Mouse (Mus musculus): ENCODE results near the gene Slit1. TPM values are rescaled to one million over a fixed set of nuclear protein-coding genes. Genes with fewer than 3 reads are reported as not detected.

Gene Slit1
- polyA plus RNA-seq, 1 experiment from 2014 or later = 18.0 TPM

GRCm38 (mm10) chr19:41597170-41597894, 146.1 kb downstream of the Slit1 start:
- no peak for DNase-seq (ENCODE audit: low spot score)
- Histone ChIP-seq H3K36me3 (peaks cover 22% of the 10 kb centered on the region), H3K27me3 (ENCODE audit: insufficient read depth, poor library complexity, severe bottlenecking) (no peaks in the 10 kb centered on the region), H3K4me3 (no peak overlapping the region), H3K9me3 (no peaks in the 10 kb centered on the region), H3K27ac (no peak overlapping the region), H3K4me1 (replicated peaks) (peaks cover 8% of the 10 kb centered on the region)
- WGBS = 87% methylated on average over 6 of the region's 6 CpGs

- H3K4me1 ChIP-seq (replicated peaks) = peaks cover 3% of the 10 kb centered on the region; the same call in 1 of the 2 replicates
- 81% methylated on average over 12 of the region's 12 CpGs for WGBS
- H3K36me3 ChIP-seq = 0 out of 2 replicates have a peak, but pooled peaks cover under 1% of the 10 kb centered on the region
- H3K9me3 ChIP-seq = no peaks in the 10 kb centered on the region
- no peak for DNase-seq (ENCODE audit: low spot score)
- no peak overlapping the region for H3K27ac ChIP-seq
- no peak overlapping the region for H3K4me3 ChIP-seq
- H3K27me3 ChIP-seq (ENCODE audit: insufficient read depth, poor library complexity, severe bottlenecking) = no peaks in the 10 kb centered on the region
Observed at GRCm38 (mm10) chr19:41591808-41592207, 151.7 kb downstream of the Slit1 start.

- Histone ChIP-seq H3K27me3 (ENCODE audit: insufficient read depth, poor library complexity, severe bottlenecking) (no peaks in the 10 kb centered on the region), H3K4me3 (no peak overlapping the region), H3K36me3 (peaks cover 21% of the 10 kb centered on the region), H3K9me3 (no peaks in the 10 kb centered on the region), H3K4me1 (replicated peaks) (peaks cover 3% of the 10 kb centered on the region; the same call in 1 of the 2 replicates), H3K27ac (no peak overlapping the region)
- 85% methylated on average over 8 of the region's 8 CpGs for WGBS
- no peak for DNase-seq (ENCODE audit: low spot score)
Observed at GRCm38 (mm10) chr19:41589681-41590080, 153.8 kb downstream of the Slit1 start.

- Histone ChIP-seq H3K27ac (no peak overlapping the region; the same call in 1 of the 2 replicates), H3K36me3 (peaks cover 28% of the 10 kb centered on the region), H3K9me3 (no peaks in the 10 kb centered on the region), H3K4me1 (replicated peaks) (peaks cover 3% of the 10 kb centered on the region; the same call in 1 of the 2 replicates), H3K27me3 (ENCODE audit: insufficient read depth, poor library complexity, severe bottlenecking) (no peaks in the 10 kb centered on the region), H3K4me3 (no peak overlapping the region)
- DNase-seq (ENCODE audit: low spot score) = no peak
- WGBS = 85% methylated on average over 7 of the region's 7 CpGs
Observed at GRCm38 (mm10) chr19:41589026-41589425, 154.4 kb downstream of the Slit1 start.

GRCm38 (mm10) chr19:41587431-41588222, 155.8 kb downstream of the Slit1 start:
- 89% methylated on average over 20 of the region's 20 CpGs for WGBS
- peaks cover 3% of the 10 kb centered on the region; the same call in 1 of the 2 replicates for H3K4me1 ChIP-seq (replicated peaks)
- H3K36me3 ChIP-seq = peaks cover 42% of the 10 kb centered on the region
- no peaks in the 10 kb centered on the region for H3K27me3 ChIP-seq (ENCODE audit: insufficient read depth, poor library complexity, severe bottlenecking)
- no peaks in the 10 kb centered on the region for H3K9me3 ChIP-seq
- H3K4me3 ChIP-seq = no peak overlapping the region
- no peak overlapping the region for H3K27ac ChIP-seq
- no peak for DNase-seq (ENCODE audit: low spot score)

GRCm38 (mm10) chr19:41586752-41587151, 156.7 kb downstream of the Slit1 start:
- Histone ChIP-seq H3K4me3 (no peak overlapping the region), H3K9me3 (no peaks in the 10 kb centered on the region), H3K4me1 (replicated peaks) (peaks cover 3% of the 10 kb centered on the region; the same call in 1 of the 2 replicates), H3K36me3 (peaks cover 51% of the 10 kb centered on the region), H3K27me3 (ENCODE audit: insufficient read depth, poor library complexity, severe bottlenecking) (no peaks in the 10 kb centered on the region), H3K27ac (no peak overlapping the region)
- 96% methylated on average over 10 of the region's 10 CpGs for WGBS
- no peak for DNase-seq (ENCODE audit: low spot score)

- Histone ChIP-seq H3K27me3 (ENCODE audit: insufficient read depth, poor library complexity, severe bottlenecking) (no peaks in the 10 kb centered on the region), H3K9me3 (no peaks in the 10 kb centered on the region), H3K27ac (no peak overlapping the region), H3K4me3 (no peak overlapping the region), H3K36me3 (peaks cover 55% of the 10 kb centered on the region), H3K4me1 (replicated peaks) (no peaks in the 10 kb centered on the region)
- WGBS = 96% methylated on average over 5 of the region's 5 CpGs
- no peak for DNase-seq (ENCODE audit: low spot score)
Observed at GRCm38 (mm10) chr19:41582918-41583514, 160.4 kb downstream of the Slit1 start.

- H3K27ac ChIP-seq = no peak within 1 kb of the TSS
- H3K4me3 ChIP-seq = no peak within 1 kb of the TSS
- no peaks in the 10 kb centered on the region for H3K27me3 ChIP-seq (ENCODE audit: insufficient read depth, poor library complexity, severe bottlenecking)
- H3K9me3 ChIP-seq = no peaks in the 10 kb centered on the region
- H3K4me1 ChIP-seq (replicated peaks) = no peaks in the 10 kb centered on the region
- peaks cover 55% of the 10 kb centered on the region for H3K36me3 ChIP-seq
- no peak for DNase-seq (ENCODE audit: low spot score)
- WGBS = 95% methylated on average over 23 of the region's 23 CpGs
Observed at GRCm38 (mm10) chr19:41581706-41582420, 161.6 kb downstream of the Slit1 start, which contains the start of gene Gm340. Gene Gm340, plus strand, starts transcription at chr19:41582370.

GRCm38 (mm10) chr19:41579311-41579920, 164.0 kb downstream of the Slit1 start:
- H3K9me3 ChIP-seq = no peaks in the 10 kb centered on the region
- H3K4me1 ChIP-seq (replicated peaks) = no peaks in the 10 kb centered on the region
- H3K27me3 ChIP-seq (ENCODE audit: insufficient read depth, poor library complexity, severe bottlenecking) = no peaks in the 10 kb centered on the region
- DNase-seq (ENCODE audit: low spot score) = no peak
- peaks cover 30% of the 10 kb centered on the region for H3K36me3 ChIP-seq
- no peak overlapping the region for H3K4me3 ChIP-seq
- 89% methylated on average over 4 of the region's 4 CpGs for WGBS
- H3K27ac ChIP-seq = no peak overlapping the region

GRCm38 (mm10) chr19:41577576-41577975, 165.9 kb downstream of the Slit1 start:
- H3K36me3 ChIP-seq = peaks cover 12% of the 10 kb centered on the region
- no peaks in the 10 kb centered on the region for H3K9me3 ChIP-seq
- no peaks in the 10 kb centered on the region for H3K27me3 ChIP-seq (ENCODE audit: insufficient read depth, poor library complexity, severe bottlenecking)
- H3K4me1 ChIP-seq (replicated peaks) = peaks cover 6% of the 10 kb centered on the region
- no peak overlapping the region for H3K4me3 ChIP-seq
- no peak for DNase-seq (ENCODE audit: low spot score)
- no peak overlapping the region for H3K27ac ChIP-seq

GRCm38 (mm10) chr19:41573700-41574099, 169.8 kb downstream of the Slit1 start:
- H3K4me1 ChIP-seq (replicated peaks) = peaks cover 11% of the 10 kb centered on the region
- no peak overlapping the region for H3K27ac ChIP-seq
- whole genome bisulfite sequencing = 94% methylated on average over 2 of the region's 2 CpGs
- H3K9me3 ChIP-seq = no peaks in the 10 kb centered on the region
- no peak overlapping the region for H3K4me3 ChIP-seq
- no peak for DNase-seq (ENCODE audit: low spot score)
- no peaks in the 10 kb centered on the region for H3K27me3 ChIP-seq (ENCODE audit: insufficient read depth, poor library complexity, severe bottlenecking)
- no peaks in the 10 kb centered on the region for H3K36me3 ChIP-seq

GRCm38 (mm10) chr19:41568791-41569190, 174.7 kb downstream of the Slit1 start:
- 83% methylated on average over 2 of the region's 2 CpGs for WGBS
- Histone ChIP-seq H3K36me3 (no peaks in the 10 kb centered on the region), H3K4me3 (no peak overlapping the region), H3K27me3 (ENCODE audit: insufficient read depth, poor library complexity, severe bottlenecking) (no peaks in the 10 kb centered on the region), H3K9me3 (no peaks in the 10 kb centered on the region), H3K27ac (no peak overlapping the region), H3K4me1 (replicated peaks) (peaks cover 11% of the 10 kb centered on the region)
- no peak for DNase-seq (ENCODE audit: low spot score)
